Mouse (Mus musculus): Measurements from ENCODE around the gene Rrp1.
"Not testable (repeated sequence)": the region's sequence is repeated elsewhere in the genome, so short reads cannot be mapped to it uniquely, and the experiment has no call there.

Gene Rrp1

GRCm38 (mm10) chr10:78383567-78383966, 29.3 kb downstream of the Rrp1 start:
- DNase-seq (ENCODE audit: low read depth) = no peak

GRCm38 (mm10) chr10:78378516-78378915, 34.3 kb downstream of the Rrp1 start:
- DNase-seq (ENCODE audit: low read depth) = no peak

- no peak for DNase-seq (ENCODE audit: low read depth)
Observed at GRCm38 (mm10) chr10:78372681-78373668, 39.9 kb downstream of the Rrp1 start.

- DNase-seq (ENCODE audit: low read depth) = no peak
Observed at GRCm38 (mm10) chr10:78371746-78372145, 41.1 kb downstream of the Rrp1 start.

- DNase-seq (ENCODE audit: low read depth) = no peak
Observed at GRCm38 (mm10) chr10:78367586-78367985, 45.3 kb downstream of the Rrp1 start.

GRCm38 (mm10) chr10:78366851-78367312, 46.0 kb downstream of the Rrp1 start:
- peak; percentile 39 for DNase-seq (ENCODE audit: low read depth)

GRCm38 (mm10) chr10:78366195-78366834, 46.5 kb downstream of the Rrp1 start:
- DNase-seq (ENCODE audit: low read depth) = no peak

GRCm38 (mm10) chr10:78365555-78365954, 47.3 kb downstream of the Rrp1 start:
- no peak for DNase-seq (ENCODE audit: low read depth)

GRCm38 (mm10) chr10:78364106-78364505, 48.7 kb downstream of the Rrp1 start:
- DNase-seq (ENCODE audit: low read depth) = no peak

GRCm38 (mm10) chr10:78363366-78363765, 49.5 kb downstream of the Rrp1 start:
- no peak for DNase-seq (ENCODE audit: low read depth)

- DNase-seq (ENCODE audit: low read depth) = no peak
Observed at GRCm38 (mm10) chr10:78361951-78362350, 50.9 kb downstream of the Rrp1 start.

GRCm38 (mm10) chr10:78360290-78360711, 52.5 kb downstream of the Rrp1 start:
- DNase-seq (ENCODE audit: low read depth) = no peak

- DNase-seq (ENCODE audit: low read depth) = not testable (repeated sequence)
Observed at GRCm38 (mm10) chr10:78358999-78359398, 53.8 kb downstream of the Rrp1 start.

- DNase-seq (ENCODE audit: low read depth) = no peak
Observed at GRCm38 (mm10) chr10:78358266-78358665, 54.6 kb downstream of the Rrp1 start.

- no peak for DNase-seq (ENCODE audit: low read depth)
Observed at GRCm38 (mm10) chr10:78357742-78358141, 55.1 kb downstream of the Rrp1 start.

GRCm38 (mm10) chr10:78355931-78356593, 56.8 kb downstream of the Rrp1 start:
- DNase-seq (ENCODE audit: low read depth) = no peak

GRCm38 (mm10) chr10:78353196-78353595, 59.6 kb downstream of the Rrp1 start:
- no peak for DNase-seq (ENCODE audit: low read depth)

- DNase-seq (ENCODE audit: low read depth) = no peak
Observed at GRCm38 (mm10) chr10:78352666-78353030, 60.2 kb downstream of the Rrp1 start.

- no peak for DNase-seq (ENCODE audit: low read depth)
Observed at GRCm38 (mm10) chr10:78351887-78352665, 60.8 kb downstream of the Rrp1 start, which contains the start of gene Agpat3. Gene Agpat3 (minus strand): TSS chr10:78352489.

GRCm38 (mm10) chr10:78351564-78351886, 61.3 kb downstream of the Rrp1 start:
- no peak for DNase-seq (ENCODE audit: low read depth)

GRCm38 (mm10) chr10:78350796-78351556, 61.9 kb downstream of the Rrp1 start:
- DNase-seq (ENCODE audit: low read depth) = no peak
